Mouse (Mus musculus) heart, postnatal 0 days (tissue): Measurements from ENCODE around the gene Snx1. TPM values are rescaled to one million over a fixed set of nuclear protein-coding genes. Genes with fewer than 3 reads are reported as not detected.

Experiments
- ATAC-seq: fragments of 200-750 bp; cut with Nextera tagmentation; 2 replicates; pipeline ENCODE4 v1.8.0; 2017; ENCODE audit warnings: low read depth, moderate number of reproducible peaks, moderate library complexity; ENCODE audit not compliant: insufficient read depth
- DNase-seq: peaks from one replicate; pipeline ENCODE4 v3.0.0-alpha.2; 2016; ENCODE audit warnings: low spot score
- H3K27ac ChIP-seq: fragments of 300-500 bp; sonication (generic); 2 replicates; pipeline ENCODE4 v1.5.1; 2014; ENCODE audit warnings: low read depth, mild to moderate bottlenecking
- H3K27me3 ChIP-seq: fragments of 300-500 bp; sonication (generic); 2 replicates; pipeline ENCODE4 v1.6.1; 2014; ENCODE audit warnings: low read length, mixed read lengths; ENCODE audit not compliant: control insufficient read depth, insufficient read depth
- H3K36me3 ChIP-seq: fragments of 300-500 bp; sonication (generic); replicated peaks from 2 replicates; pipeline ENCODE4 v1.6.1; 2014; ENCODE audit warnings: low read length, mixed read lengths; ENCODE audit not compliant: control insufficient read depth, insufficient read depth
- H3K4me1 ChIP-seq: fragments of 300-500 bp; sonication (generic); 2 replicates; pipeline ENCODE4 v1.6.1; 2014; ENCODE audit warnings: antibody characterized with exemption; ENCODE audit not compliant: control insufficient read depth, insufficient read depth
- H3K4me2 ChIP-seq: fragments of 300-500 bp; sonication (generic); 2 replicates; pipeline ENCODE4 v1.6.1; 2014; ENCODE audit warnings: low read depth, mild to moderate bottlenecking, low read length, moderate library complexity
- H3K4me3 ChIP-seq: fragments of 300-500 bp; sonication (generic); 2 replicates; pipeline ENCODE4 v1.5.1; 2014; ENCODE audit warnings: low read depth, low read length
- H3K9ac ChIP-seq: fragments of 300-500 bp; sonication (generic); replicated peaks from 2 replicates; pipeline ENCODE4 v1.6.1; 2014; ENCODE audit warnings: low read depth, low read length, mixed read lengths
- H3K9me3 ChIP-seq: fragments of 300-500 bp; sonication (generic); replicated peaks from 2 replicates; pipeline ENCODE4 v1.6.1; 2016; ENCODE audit warnings: low read length; ENCODE audit not compliant: control insufficient read depth
- CTCF ChIP-seq: IDR thresholded peaks from 2 replicates; pipeline ENCODE4 v1.5.1; 2016; ENCODE audit warnings: antibody characterized with exemption, control low read depth, low read depth
- EP300 ChIP-seq: IDR thresholded peaks from 2 replicates; pipeline ENCODE4 v1.6.1; 2016; ENCODE audit warnings: antibody characterized with exemption, low read depth
- WGBS: fragments of 180-500 bp; shearing (Covaris S2); extraction: QIAGEN DNeasy Blood & Tissue Kit; methylation state at CpG from one replicate; pipeline ENCODE4 v1.1.7; 2014; 5-methylcytosine and 5-hydroxymethylcytosine counted together
- polyA plus RNA-seq: library from polyadenylated mRNA; unstranded; fragments of >200 nt; fragmentation: Nextera tagmentation; extraction: Ambion mirVana; gene quantifications from 2 replicates; pipeline ENCODE4 v1.2.1, GENCODE M21; 2015
- total RNA-seq: library from RNA; depleted of rRNA; stranded (reverse); fragments of >200 nt; gene quantifications from 2 replicates; pipeline ENCODE4 v1.2.3, GENCODE M21; 2014; ENCODE audit warnings: low replicate concordance

Gene Snx1
- total and polyA plus RNA-seq, 2 experiments from 2014 or later: 44.6 to 63.4 TPM

GRCm38 (mm10) chr9:66144248-66144647 lies 17.9 kb upstream of the Snx1 start:
- 3% methylated on average over 6 of the region's 6 CpGs for WGBS
- TF ChIP-seq EP300 (no peak), CTCF (peak; percentile 88)
- Histone ChIP-seq H3K9me3 (no peaks in the 10 kb centered on the region), H3K4me1 (no peaks in the 10 kb centered on the region), H3K27me3 (no peaks in the 10 kb centered on the region), H3K4me2 (no peak overlapping the region), H3K9ac (no peak overlapping the region), H3K27ac (no peak overlapping the region), H3K36me3 (peaks cover 14% of the 10 kb centered on the region), H3K4me3 (no peak overlapping the region)
- DNase-seq (peak; percentile 40), ATAC-seq (no peak)

DNA sequence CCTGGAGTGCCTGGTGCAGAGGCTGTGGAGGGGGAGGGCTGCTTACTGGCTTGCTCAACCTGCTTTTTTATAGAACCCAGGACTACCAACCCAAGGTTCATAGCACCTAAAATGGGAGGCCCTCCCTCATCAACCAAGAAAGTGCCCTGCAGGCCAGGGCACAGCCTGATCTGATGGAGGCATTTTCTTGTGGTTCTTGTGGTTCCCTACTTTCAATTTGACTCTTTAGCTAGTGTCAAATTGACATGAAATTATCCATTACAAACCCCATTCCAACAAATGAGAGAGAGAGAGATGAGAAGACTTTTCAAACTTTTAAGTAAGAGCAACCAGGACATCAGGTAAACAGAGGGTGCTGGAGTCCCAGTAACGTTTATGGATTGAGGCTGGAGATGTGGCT lies 15.9 kb upstream of the Snx1 start:
- DNase-seq: no peak
- Histone ChIP-seq H3K4me3 (no peak overlapping the region), H3K4me1 (no peaks in the 10 kb centered on the region), H3K9ac (no peak overlapping the region), H3K9me3 (no peaks in the 10 kb centered on the region), H3K27me3 (no peaks in the 10 kb centered on the region), H3K36me3 (peaks cover 32% of the 10 kb centered on the region), H3K27ac (no peak overlapping the region), H3K4me2 (no peak overlapping the region)
- no peak for ATAC-seq
- WGBS: 52% methylated on average over 1 of the region's 1 CpGs
- TF ChIP-seq EP300 (no peak), CTCF (no peak)

- DNase-seq (no peak), ATAC-seq (no peak)
- WGBS: 83% methylated on average over 7 of the region's 7 CpGs
- Histone ChIP-seq H3K4me2 (no peak overlapping the region), H3K9ac (no peak overlapping the region), H3K4me3 (no peak overlapping the region), H3K9me3 (no peaks in the 10 kb centered on the region), H3K27ac (no peak overlapping the region), H3K36me3 (peaks cover 69% of the 10 kb centered on the region), H3K27me3 (no peaks in the 10 kb centered on the region), H3K4me1 (no peaks in the 10 kb centered on the region)
- TF ChIP-seq CTCF (no peak), EP300 (no peak)
These were observed 11.8 kb upstream of the Snx1 start for GRCm38 (mm10) chr9:66138193-66138592.

- TF ChIP-seq CTCF (peak; percentile 42), EP300 (no peak)
- Histone ChIP-seq H3K27me3 (no peaks in the 10 kb centered on the region), H3K9me3 (no peaks in the 10 kb centered on the region), H3K9ac (no peak overlapping the region), H3K36me3 (peaks cover 78% of the 10 kb centered on the region), H3K27ac (no peak overlapping the region), H3K4me2 (no peak overlapping the region), H3K4me1 (no peaks in the 10 kb centered on the region), H3K4me3 (no peak overlapping the region)
- WGBS: 39% methylated on average over 4 of the region's 4 CpGs
- DNase-seq (no peak), ATAC-seq (no peak)
These were observed 9.6 kb upstream of the Snx1 start for GRCm38 (mm10) chr9:66135967-66136366.

- TF ChIP-seq EP300 (no peak), CTCF (no peak)
- DNase-seq (no peak), ATAC-seq (no peak)
- peaks cover 11% of the 10 kb centered on the region for H3K4me1 ChIP-seq
- H3K9me3 ChIP-seq: no peaks in the 10 kb centered on the region
- WGBS: 92% methylated on average over 2 of the region's 2 CpGs
- peaks cover 42% of the 10 kb centered on the region for H3K36me3 ChIP-seq
- H3K27me3 ChIP-seq: no peaks in the 10 kb centered on the region
- H3K4me3 ChIP-seq: no peak overlapping the region
- no peak overlapping the region for H3K4me2 ChIP-seq
- no peak overlapping the region for H3K27ac ChIP-seq
- no peak overlapping the region for H3K9ac ChIP-seq
These were observed 5.1 kb upstream of the Snx1 start for GRCm38 (mm10) chr9:66131466-66131865.

DNA sequence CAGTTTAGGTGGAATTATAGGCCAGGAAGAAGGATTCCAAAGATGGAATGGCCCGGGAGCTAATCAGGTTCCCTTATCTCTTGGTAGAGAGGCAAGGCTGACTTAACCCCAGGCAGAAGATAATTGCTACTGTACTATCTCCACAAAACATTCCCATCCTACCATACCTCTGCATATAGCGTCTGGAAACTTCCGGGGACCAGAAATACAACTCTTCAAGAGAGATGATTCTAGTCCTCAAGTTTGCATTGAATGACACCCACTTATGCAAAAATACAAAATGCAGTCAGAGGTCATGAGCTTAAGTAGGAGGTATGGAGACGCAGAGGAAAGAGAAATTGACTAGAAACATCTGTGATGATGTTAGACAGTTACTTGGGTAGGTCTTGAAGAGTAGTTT lies 1.5 kb upstream of the Snx1 start:
- H3K27me3 ChIP-seq: no peaks in the 10 kb centered on the region
- peak overlapping the region; percentile 64; the same call in 1 of the 2 replicates for H3K4me3 ChIP-seq
- peaks cover 22% of the 10 kb centered on the region for H3K4me1 ChIP-seq
- peak overlapping the region; percentile 66 for H3K4me2 ChIP-seq
- H3K9ac ChIP-seq: no peak overlapping the region
- WGBS: 48% methylated on average over 4 of the region's 4 CpGs
- H3K27ac ChIP-seq: no peak overlapping the region
- peaks cover 9% of the 10 kb centered on the region for H3K36me3 ChIP-seq
- no peaks in the 10 kb centered on the region for H3K9me3 ChIP-seq
- no peak for DNase-seq
- no peak for ATAC-seq
- TF ChIP-seq EP300 (no peak), CTCF (no peak)
